Mouse (Mus musculus): ENCODE results near the gene Gpx3. TPM values are rescaled to one million over a fixed set of nuclear protein-coding genes. Genes with fewer than 3 reads are reported as not detected.
"Not testable (repeated sequence)": the region's sequence is repeated elsewhere in the genome, so short reads cannot be mapped to it uniquely, and the experiment has no call there.

The Gpx3 gene
- polyA plus RNA-seq (2016; fragmentation: Nextera tagmentation; extraction: Ambion mirVana) = 108 and 121 TPM in 2 replicates

GRCm38 (mm10) chr11:54902333-54903323 lies at the start of gene Gpx3:
Gene Gpx3, plus strand, starts transcription at chr11:54902453.
- H3K36me3 ChIP-seq = peaks cover 13% of the 10 kb centered on the region; the same call in 1 of the 2 replicates
- H3K27me3 ChIP-seq (ENCODE audit: insufficient read depth, poor library complexity, severe bottlenecking) = peaks cover 6% of the 10 kb centered on the region; the same call in 1 of the 2 replicates
- 17% methylated on average over 45 of the region's 45 CpGs for WGBS
- H3K27ac ChIP-seq = peak within 1 kb of the TSS; percentile 81
- peak within 1 kb of the TSS; percentile 67 for H3K4me3 ChIP-seq
- H3K4me1 ChIP-seq (replicated peaks) = peaks cover 34% of the 10 kb centered on the region
- DNase-seq (ENCODE audit: low spot score) = peak; percentile 83
- H3K9me3 ChIP-seq = no peaks in the 10 kb centered on the region

- H3K27ac ChIP-seq; DNase-seq (ENCODE audit: low spot score); H3K27me3 ChIP-seq (ENCODE audit: insufficient read depth, poor library complexity, severe bottlenecking); H3K4me3 ChIP-seq; H3K36me3 ChIP-seq; H3K9me3 ChIP-seq: not testable (repeated sequence)
- H3K4me1 ChIP-seq (replicated peaks) = peaks cover 16% of the 10 kb centered on the region
- WGBS = 91% methylated on average over 12 of the region's 12 CpGs
These were observed 43.4 kb upstream of the Gpx3 start for GRCm38 (mm10) chr11:54858880-54859279.

DNA sequence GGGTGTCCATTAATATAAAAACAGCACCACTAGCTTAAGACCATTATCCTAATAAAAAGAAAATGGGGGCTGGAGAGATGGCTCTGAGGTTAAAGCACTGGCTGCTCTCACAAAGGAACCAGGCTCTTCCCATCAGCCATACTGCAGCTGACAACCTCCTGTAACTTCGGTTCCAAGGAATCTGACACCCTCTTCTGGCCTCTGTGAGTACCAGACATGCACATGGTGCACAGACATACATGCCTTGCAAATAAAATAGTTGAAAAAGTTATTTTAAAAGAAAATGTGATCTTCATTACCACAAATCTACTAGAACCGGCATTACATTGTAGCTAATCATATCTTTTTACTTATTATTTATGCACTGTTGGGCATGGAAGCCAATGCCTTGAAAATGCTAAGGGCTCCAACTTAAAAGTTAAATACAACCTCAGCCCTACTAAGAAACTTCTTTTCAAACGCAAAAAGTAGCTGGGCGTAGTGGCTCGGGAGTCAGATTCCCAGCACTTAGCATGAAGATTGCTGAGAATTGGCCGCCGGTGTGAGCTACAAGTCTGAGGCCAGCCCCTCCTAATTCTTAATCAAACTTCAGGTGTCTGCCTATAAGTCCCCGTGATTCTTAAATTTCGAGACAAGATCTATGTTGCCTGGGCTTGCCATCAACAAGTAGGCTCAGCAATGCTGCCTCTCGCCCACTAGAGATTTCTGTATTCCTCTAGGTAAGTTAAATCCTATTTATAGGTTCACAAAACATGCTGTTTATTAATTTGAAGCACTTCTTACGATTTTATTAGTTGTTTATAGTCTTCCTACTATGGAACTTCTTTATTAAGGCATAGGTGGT lies 42.7 kb upstream of the Gpx3 start:
- Histone ChIP-seq H3K27ac (peak overlapping the region; percentile 91), H3K9me3 (no peaks in the 10 kb centered on the region), H3K36me3 (no peaks in the 10 kb centered on the region), H3K4me3 (peak overlapping the region; percentile 72), H3K4me1 (replicated peaks) (peaks cover 16% of the 10 kb centered on the region), H3K27me3 (ENCODE audit: insufficient read depth, poor library complexity, severe bottlenecking) (no peaks in the 10 kb centered on the region)
- 29% methylated on average over 11 of the region's 11 CpGs for WGBS
- DNase-seq (ENCODE audit: low spot score) = peak; percentile 26

DNA sequence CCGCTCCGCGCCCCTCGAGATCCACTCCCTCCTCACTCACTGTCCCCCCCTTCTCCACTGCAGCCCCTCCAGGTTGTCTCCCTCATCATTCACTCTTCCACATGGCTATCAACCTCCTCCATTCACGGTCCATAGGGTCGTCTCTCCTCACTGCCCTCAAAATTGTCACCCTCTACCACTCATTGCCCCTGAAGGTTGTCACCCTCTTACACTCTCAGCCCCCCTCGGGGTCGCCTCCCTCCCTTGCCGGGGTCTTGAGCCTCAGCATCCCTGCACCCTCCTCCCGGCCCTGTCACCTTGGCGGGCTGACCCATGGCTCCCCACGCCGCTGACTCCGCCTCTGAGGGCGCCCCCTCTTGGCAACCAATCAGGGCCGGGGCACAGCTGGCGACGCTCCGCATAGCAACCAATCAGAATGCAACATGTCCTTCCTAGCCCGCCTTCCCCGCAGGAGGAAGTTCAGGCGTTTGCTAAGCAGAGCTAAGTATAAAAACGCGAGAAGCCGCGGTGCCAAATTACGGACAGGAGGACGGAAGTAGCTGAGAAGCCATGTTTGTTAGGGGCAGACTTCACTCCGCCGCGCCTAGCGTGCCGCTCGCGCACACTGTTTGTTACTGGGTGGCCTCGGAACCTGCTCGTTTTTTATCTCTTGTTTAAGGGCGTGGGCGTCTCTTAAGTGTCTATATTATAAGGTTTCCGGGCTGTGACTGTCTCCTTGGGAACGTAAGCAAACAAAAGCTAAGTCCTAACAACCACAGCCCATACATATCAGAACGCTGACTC lies 41.8 kb upstream of the Gpx3 start, which contains the start of gene Lyrm7:
TSS of gene Lyrm7 (minus strand) at position 661 of the 783 bp plus-strand sequence.
- peak within 1 kb of the TSS; percentile 72 for H3K4me3 ChIP-seq
- H3K27ac ChIP-seq = peak within 1 kb of the TSS; percentile 91
- no peaks in the 10 kb centered on the region for H3K9me3 ChIP-seq
- H3K27me3 ChIP-seq (ENCODE audit: insufficient read depth, poor library complexity, severe bottlenecking) = no peaks in the 10 kb centered on the region
- under 1% methylated on average over 42 of the region's 42 CpGs for WGBS
- DNase-seq (ENCODE audit: low spot score) = peak; percentile 97
- H3K4me1 ChIP-seq (replicated peaks) = peaks cover 19% of the 10 kb centered on the region
- H3K36me3 ChIP-seq = no peaks in the 10 kb centered on the region

- H3K27me3 ChIP-seq (ENCODE audit: insufficient read depth, poor library complexity, severe bottlenecking) = no peaks in the 10 kb centered on the region
- peak overlapping the region; percentile 72 for H3K4me3 ChIP-seq
- H3K27ac ChIP-seq = peak overlapping the region; percentile 91
- H3K4me1 ChIP-seq (replicated peaks) = peaks cover 27% of the 10 kb centered on the region
- no peaks in the 10 kb centered on the region for H3K9me3 ChIP-seq
- no peak for DNase-seq (ENCODE audit: low spot score)
- H3K36me3 ChIP-seq = no peaks in the 10 kb centered on the region
- WGBS = 95% methylated on average over 5 of the region's 5 CpGs
These were observed 40.5 kb upstream of the Gpx3 start for GRCm38 (mm10) chr11:54861471-54862420.

GRCm38 (mm10) chr11:54862621-54863520 lies 39.4 kb upstream of the Gpx3 start:
- H3K4me1 ChIP-seq (replicated peaks) = peaks cover 36% of the 10 kb centered on the region
- H3K9me3 ChIP-seq = no peaks in the 10 kb centered on the region
- WGBS = 46% methylated on average over 10 of the region's 10 CpGs
- H3K36me3 ChIP-seq = peaks cover under 1% of the 10 kb centered on the region; the same call in 1 of the 2 replicates
- no peak overlapping the region for H3K27ac ChIP-seq
- H3K27me3 ChIP-seq (ENCODE audit: insufficient read depth, poor library complexity, severe bottlenecking) = no peaks in the 10 kb centered on the region
- DNase-seq (ENCODE audit: low spot score) = peak; percentile 57
- no peak overlapping the region for H3K4me3 ChIP-seq

GRCm38 (mm10) chr11:54865330-54866085 lies 36.7 kb upstream of the Gpx3 start:
- H3K9me3 ChIP-seq = no peaks in the 10 kb centered on the region
- no peaks in the 10 kb centered on the region for H3K27me3 ChIP-seq (ENCODE audit: insufficient read depth, poor library complexity, severe bottlenecking)
- peaks cover 43% of the 10 kb centered on the region for H3K4me1 ChIP-seq (replicated peaks)
- WGBS = 75% methylated on average over 6 of the region's 6 CpGs
- DNase-seq (ENCODE audit: low spot score) = no peak
- H3K36me3 ChIP-seq = peaks cover 25% of the 10 kb centered on the region
- peak overlapping the region; percentile 99 for H3K27ac ChIP-seq
- H3K4me3 ChIP-seq = peak overlapping the region; percentile 93

GRCm38 (mm10) chr11:54866119-54867048 lies 35.9 kb upstream of the Gpx3 start, which contains the start of gene Hint1:
Gene Hint1, plus strand, starts transcription at chr11:54866383.
- H3K27me3 ChIP-seq (ENCODE audit: insufficient read depth, poor library complexity, severe bottlenecking) = no peaks in the 10 kb centered on the region
- no peaks in the 10 kb centered on the region for H3K9me3 ChIP-seq
- peak within 1 kb of the TSS; percentile 99 for H3K27ac ChIP-seq
- H3K36me3 ChIP-seq = peaks cover 34% of the 10 kb centered on the region
- H3K4me3 ChIP-seq = peak within 1 kb of the TSS; percentile 93
- H3K4me1 ChIP-seq (replicated peaks) = peaks cover 37% of the 10 kb centered on the region
- WGBS = under 1% methylated on average over 107 of the region's 107 CpGs
- peak; percentile 92 for DNase-seq (ENCODE audit: low spot score)

GRCm38 (mm10) chr11:54867049-54867385 lies 35.2 kb upstream of the Gpx3 start:
- no peaks in the 10 kb centered on the region for H3K9me3 ChIP-seq
- WGBS = 9% methylated on average over 5 of the region's 5 CpGs
- peak overlapping the region; percentile 93 for H3K4me3 ChIP-seq
- no peak for DNase-seq (ENCODE audit: low spot score)
- peaks cover 40% of the 10 kb centered on the region for H3K36me3 ChIP-seq
- H3K27ac ChIP-seq = peak overlapping the region; percentile 99
- H3K27me3 ChIP-seq (ENCODE audit: insufficient read depth, poor library complexity, severe bottlenecking) = no peaks in the 10 kb centered on the region
- H3K4me1 ChIP-seq (replicated peaks) = peaks cover 36% of the 10 kb centered on the region
